Mouse (Mus musculus): ENCODE data around the gene Gucy1b1. TPM values are rescaled to one million over a fixed set of nuclear protein-coding genes. Genes with fewer than 3 reads are reported as not detected.
A peak's percentile ranks its signal among the peaks of the same experiment; 100 is the strongest.

Gucy1b1 gene
- polyA plus RNA-seq, 1 experiment from 2014 or later, result 50.8 TPM

DNA sequence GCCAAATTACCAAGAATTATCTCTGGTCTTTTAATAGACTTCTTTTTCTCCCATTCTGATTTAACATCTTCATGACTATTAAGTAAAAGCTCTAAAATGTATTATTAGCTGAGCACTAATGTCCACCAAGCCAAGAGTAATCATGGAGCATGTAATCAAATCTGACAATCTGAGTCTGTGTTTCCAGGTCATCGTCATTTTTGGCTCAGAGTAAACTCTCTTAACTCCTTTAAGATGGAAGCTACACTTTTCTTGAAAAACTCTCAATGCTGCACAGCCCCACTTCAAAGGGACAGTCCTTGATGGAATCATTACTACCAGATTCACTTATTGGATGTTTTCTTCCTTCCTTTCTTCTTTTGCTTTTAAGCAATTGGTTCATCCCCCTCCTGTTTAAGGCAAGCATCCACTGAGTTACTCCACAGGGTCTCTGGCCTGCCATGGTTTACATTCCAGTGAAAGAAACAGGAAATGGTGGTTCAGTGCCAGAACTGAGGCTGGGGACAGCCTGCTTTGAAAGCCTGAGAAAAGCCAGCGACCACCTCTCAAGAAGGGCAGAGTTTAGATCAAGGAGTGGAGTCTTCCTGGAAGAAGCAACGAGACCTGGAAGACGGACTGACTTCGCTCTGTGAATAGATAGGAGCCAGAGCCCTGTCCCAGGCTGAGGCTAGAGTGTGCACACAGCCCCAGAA lies 20.1 kb downstream of the Gucy1b1 start:
- H3K27me3 ChIP-seq (replicated peaks), result no peaks in the 10 kb centered on the region
- H3K4me2 ChIP-seq, result no peak overlapping the region
- H3K36me3 ChIP-seq, result no peaks in the 10 kb centered on the region
- H3K9me3 ChIP-seq, result no peaks in the 10 kb centered on the region
- ATAC-seq (ENCODE audit: insufficient read depth, low FRiP score, low read depth), result peak; percentile 39; the same call in 1 of the 2 replicates
- no peak overlapping the region for H3K9ac ChIP-seq
- H3K27ac ChIP-seq, result peak overlapping the region; percentile 78
- 29% methylated on average over 5 of the region's 5 CpGs for WGBS
- H3K4me3 ChIP-seq (replicated peaks), result no peak overlapping the region
- peaks cover 23% of the 10 kb centered on the region; the same call in 1 of the 2 replicates for H3K4me1 ChIP-seq

- no peak overlapping the region for H3K4me3 ChIP-seq (replicated peaks)
- H3K9me3 ChIP-seq, result no peaks in the 10 kb centered on the region
- H3K36me3 ChIP-seq, result no peaks in the 10 kb centered on the region
- no peaks in the 10 kb centered on the region for H3K27me3 ChIP-seq (replicated peaks)
- peak overlapping the region; percentile 80 for H3K27ac ChIP-seq
- WGBS, result 50% methylated on average over 2 of the region's 2 CpGs
- ATAC-seq (ENCODE audit: insufficient read depth, low FRiP score, low read depth), result no peak
- H3K4me2 ChIP-seq, result no peak overlapping the region
- peaks cover 27% of the 10 kb centered on the region; the same call in 1 of the 2 replicates for H3K4me1 ChIP-seq
- H3K9ac ChIP-seq, result no peak overlapping the region
These were observed 22.5 kb downstream of the Gucy1b1 start for GRCm38 (mm10) chr3:82052029-82052428.

GRCm38 (mm10) chr3:82051468-82051867 lies 23.0 kb downstream of the Gucy1b1 start:
- Histone ChIP-seq H3K36me3 (0 out of 2 replicates have a peak, but pooled peaks cover under 1% of the 10 kb centered on the region), H3K27me3 (replicated peaks) (no peaks in the 10 kb centered on the region), H3K4me3 (replicated peaks) (no peak overlapping the region), H3K4me2 (no peak overlapping the region), H3K4me1 (peaks cover 30% of the 10 kb centered on the region; the same call in 1 of the 2 replicates), H3K9ac (no peak overlapping the region), H3K9me3 (no peaks in the 10 kb centered on the region), H3K27ac (peak overlapping the region; percentile 80; the same call in 1 of the 2 replicates)
- ATAC-seq (ENCODE audit: insufficient read depth, low FRiP score, low read depth), result no peak

- H3K36me3 ChIP-seq, result 0 out of 2 replicates have a peak, but pooled peaks cover 2% of the 10 kb centered on the region
- no peaks in the 10 kb centered on the region for H3K27me3 ChIP-seq (replicated peaks)
- peaks cover 19% of the 10 kb centered on the region; the same call in 1 of the 2 replicates for H3K4me1 ChIP-seq
- peak overlapping the region; percentile 57 for H3K27ac ChIP-seq
- no peak overlapping the region for H3K4me2 ChIP-seq
- no peak overlapping the region for H3K4me3 ChIP-seq (replicated peaks)
- H3K9ac ChIP-seq, result no peak overlapping the region
- H3K9me3 ChIP-seq, result no peaks in the 10 kb centered on the region
- WGBS, result 40% methylated on average over 7 of the region's 7 CpGs
- no peak for ATAC-seq (ENCODE audit: insufficient read depth, low FRiP score, low read depth)
These were observed 25.8 kb downstream of the Gucy1b1 start for GRCm38 (mm10) chr3:82048681-82049080.

DNA sequence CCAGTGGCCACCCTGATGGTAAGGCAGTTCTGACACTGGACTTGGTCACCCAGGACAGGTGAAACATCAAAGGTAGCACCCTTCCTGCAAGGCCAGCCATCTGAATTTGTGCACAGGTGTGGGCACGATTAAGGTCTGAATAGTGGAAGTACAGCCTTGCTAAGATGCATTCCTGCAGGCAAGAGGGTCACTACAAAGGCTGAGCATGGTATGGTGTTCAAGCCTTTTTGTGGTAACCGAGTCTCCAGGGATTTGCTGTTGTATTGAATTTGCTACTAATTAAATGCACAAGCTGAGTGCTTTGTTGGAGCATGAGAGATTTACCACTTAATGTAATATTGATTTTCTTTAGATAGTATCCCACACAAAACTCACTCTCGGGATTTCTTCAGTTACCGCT lies 26.4 kb downstream of the Gucy1b1 start:
- Histone ChIP-seq H3K27me3 (replicated peaks) (no peaks in the 10 kb centered on the region), H3K9ac (no peak overlapping the region), H3K27ac (peak overlapping the region; percentile 57; the same call in 1 of the 2 replicates), H3K4me3 (replicated peaks) (no peak overlapping the region), H3K4me2 (no peak overlapping the region), H3K4me1 (peaks cover 19% of the 10 kb centered on the region; the same call in 1 of the 2 replicates), H3K36me3 (0 out of 2 replicates have a peak, but pooled peaks cover 2% of the 10 kb centered on the region), H3K9me3 (no peaks in the 10 kb centered on the region)
- WGBS, result 74% methylated on average over 4 of the region's 4 CpGs
- ATAC-seq (ENCODE audit: insufficient read depth, low FRiP score, low read depth), result no peak

DNA sequence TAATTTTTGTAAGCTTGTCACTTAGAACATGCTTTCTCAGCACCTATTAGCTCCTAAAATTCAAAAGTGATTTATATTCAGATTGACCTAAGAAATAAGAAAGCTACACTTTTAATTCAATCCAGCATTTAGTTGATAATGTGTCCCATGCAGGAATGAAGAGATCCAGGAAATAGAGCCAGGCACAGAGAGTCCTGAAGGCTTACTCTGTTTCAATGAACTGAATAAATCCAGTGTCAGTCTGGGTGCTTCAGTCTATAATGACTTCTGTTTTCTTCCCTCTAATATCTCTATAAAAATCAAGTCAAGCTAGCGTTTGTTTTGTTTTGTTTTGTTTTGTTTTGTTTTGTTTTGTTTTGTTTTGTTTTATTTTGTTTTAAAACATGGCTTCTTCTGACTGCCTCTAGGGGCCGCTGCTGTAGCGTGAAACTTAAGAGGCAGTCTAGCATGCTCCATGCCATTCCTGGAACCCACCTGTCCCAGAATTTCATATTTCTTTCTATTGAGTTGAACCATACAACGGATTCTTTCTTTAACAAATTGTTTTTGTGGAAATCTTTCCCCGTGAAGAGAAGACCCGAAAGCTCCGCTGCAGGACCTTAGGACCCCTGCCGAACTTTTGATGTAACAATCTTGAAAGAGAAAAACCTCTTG lies 27.3 kb downstream of the Gucy1b1 start:
- H3K9ac ChIP-seq, result no peak overlapping the region
- H3K4me3 ChIP-seq (replicated peaks), result no peak overlapping the region
- H3K36me3 ChIP-seq, result 0 out of 2 replicates have a peak, but pooled peaks cover 2% of the 10 kb centered on the region
- peaks cover 16% of the 10 kb centered on the region; the same call in 1 of the 2 replicates for H3K4me1 ChIP-seq
- no peak for ATAC-seq (ENCODE audit: insufficient read depth, low FRiP score, low read depth)
- no peak overlapping the region for H3K4me2 ChIP-seq
- WGBS, result 29% methylated on average over 8 of the region's 8 CpGs
- H3K27me3 ChIP-seq (replicated peaks), result no peaks in the 10 kb centered on the region
- no peaks in the 10 kb centered on the region for H3K9me3 ChIP-seq
- H3K27ac ChIP-seq, result no peak overlapping the region

GRCm38 (mm10) chr3:82046087-82046486 lies 28.4 kb downstream of the Gucy1b1 start:
- no peaks in the 10 kb centered on the region for H3K27me3 ChIP-seq (replicated peaks)
- no peak for ATAC-seq (ENCODE audit: insufficient read depth, low FRiP score, low read depth)
- H3K36me3 ChIP-seq, result 0 out of 2 replicates have a peak, but pooled peaks cover 2% of the 10 kb centered on the region
- H3K27ac ChIP-seq, result no peak overlapping the region
- H3K4me3 ChIP-seq (replicated peaks), result no peak overlapping the region
- H3K9me3 ChIP-seq, result no peaks in the 10 kb centered on the region
- 0 out of 2 replicates have a peak, but pooled peaks cover 7% of the 10 kb centered on the region for H3K4me1 ChIP-seq
- no peak overlapping the region for H3K4me2 ChIP-seq
- no peak overlapping the region for H3K9ac ChIP-seq
- 79% methylated on average over 8 of the region's 8 CpGs for WGBS

DNA sequence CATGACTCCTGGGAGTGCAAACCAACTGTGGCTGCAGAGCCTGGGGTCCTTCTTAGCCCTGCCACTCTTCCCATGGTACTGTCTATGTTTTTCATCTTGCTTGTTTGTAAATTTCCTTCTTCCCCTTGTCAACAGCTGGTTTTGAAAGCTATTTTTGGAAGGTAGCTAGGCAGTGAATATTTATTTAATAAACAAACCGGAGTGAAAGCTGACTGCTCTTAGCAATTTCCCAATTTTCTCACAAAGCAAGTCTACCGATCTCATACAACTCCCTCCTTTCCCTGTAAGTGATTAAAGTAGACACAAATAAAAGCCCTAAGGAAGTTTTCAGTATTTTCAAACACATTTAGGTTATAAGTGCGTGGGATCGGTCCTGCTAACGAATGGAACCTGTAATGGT lies 29.6 kb downstream of the Gucy1b1 start:
- ATAC-seq (ENCODE audit: insufficient read depth, low FRiP score, low read depth), result no peak

DNA sequence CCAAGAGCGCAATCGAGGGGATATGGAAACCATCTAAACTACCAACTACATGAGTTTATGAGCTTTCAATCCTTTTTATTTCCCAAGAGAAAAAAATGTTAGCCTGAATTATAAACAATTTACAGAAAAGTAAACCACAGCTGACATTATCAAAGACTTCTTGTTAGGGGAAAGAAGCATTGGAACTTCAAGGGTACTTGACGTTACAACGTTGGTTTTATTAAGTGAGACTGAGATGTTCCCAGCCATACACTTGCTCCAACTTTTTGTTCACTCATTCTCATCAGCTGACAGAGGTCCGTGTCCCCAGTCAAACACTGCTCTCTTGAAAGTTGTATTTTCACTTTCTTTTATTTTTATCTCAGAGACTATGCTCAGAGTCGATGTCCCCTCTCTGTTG lies 30.8 kb downstream of the Gucy1b1 start:
- no peaks in the 10 kb centered on the region for H3K27me3 ChIP-seq (replicated peaks)
- no peak overlapping the region for H3K27ac ChIP-seq
- H3K36me3 ChIP-seq, result 0 out of 2 replicates have a peak, but pooled peaks cover 2% of the 10 kb centered on the region
- WGBS, result 61% methylated on average over 6 of the region's 6 CpGs
- H3K9me3 ChIP-seq, result no peaks in the 10 kb centered on the region
- H3K4me1 ChIP-seq, result 0 out of 2 replicates have a peak, but pooled peaks cover 4% of the 10 kb centered on the region
- H3K4me3 ChIP-seq (replicated peaks), result no peak overlapping the region
- no peak for ATAC-seq (ENCODE audit: insufficient read depth, low FRiP score, low read depth)
- no peak overlapping the region for H3K9ac ChIP-seq
- H3K4me2 ChIP-seq, result no peak overlapping the region

More for the DNA sequence above, 29.6 kb downstream of the Gucy1b1 start:
- Histone ChIP-seq H3K9ac (no peak overlapping the region), H3K27me3 (replicated peaks) (no peaks in the 10 kb centered on the region), H3K36me3 (0 out of 2 replicates have a peak, but pooled peaks cover 2% of the 10 kb centered on the region), H3K27ac (no peak overlapping the region), H3K4me3 (replicated peaks) (no peak overlapping the region), H3K4me1 (0 out of 2 replicates have a peak, but pooled peaks cover 7% of the 10 kb centered on the region), H3K9me3 (no peaks in the 10 kb centered on the region), H3K4me2 (no peak overlapping the region)
- 78% methylated on average over 5 of the region's 5 CpGs for WGBS

DNA sequence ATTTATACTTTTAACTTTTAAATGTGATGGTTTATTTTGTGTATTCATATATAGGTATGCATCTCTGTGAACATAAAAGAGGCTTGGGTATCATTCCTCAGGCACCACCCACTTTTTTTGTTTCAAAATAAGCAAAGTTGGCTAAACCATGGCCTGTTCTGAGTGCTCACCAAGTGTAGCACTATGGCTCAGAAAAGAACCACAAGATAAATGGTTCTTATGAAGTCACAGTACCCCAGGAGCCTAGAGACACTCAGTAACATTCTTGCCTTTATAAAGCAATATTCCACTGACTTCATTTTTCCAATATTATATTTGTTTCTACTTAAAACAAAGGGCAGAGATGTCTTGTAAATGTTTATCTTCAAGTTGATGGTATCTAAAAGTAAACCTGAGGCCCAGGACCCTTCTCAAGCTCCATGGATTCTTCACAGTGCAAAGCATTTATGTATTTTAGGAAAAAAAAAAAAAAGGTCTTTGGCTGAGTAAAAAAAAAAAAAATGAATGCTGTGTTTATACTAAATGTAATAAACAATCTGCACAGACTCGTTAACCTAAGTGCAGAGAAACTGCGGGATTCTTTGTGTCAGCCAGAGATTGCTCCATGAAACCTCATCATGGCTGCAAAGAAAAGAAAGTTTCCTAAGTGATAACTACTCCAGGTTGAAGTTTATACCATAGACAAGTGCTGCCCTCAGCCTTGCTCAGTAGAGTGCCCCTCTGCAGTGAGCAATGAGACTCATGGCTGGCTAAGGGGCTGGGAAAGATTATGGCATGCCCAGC lies 38.0 kb downstream of the Gucy1b1 start:
- H3K36me3 ChIP-seq, result peaks cover 8% of the 10 kb centered on the region; the same call in 1 of the 2 replicates
- WGBS, result 30% methylated on average over 2 of the region's 2 CpGs
- no peak overlapping the region for H3K4me3 ChIP-seq (replicated peaks)
- no peaks in the 10 kb centered on the region for H3K4me1 ChIP-seq
- no peak overlapping the region for H3K4me2 ChIP-seq
- no peak overlapping the region for H3K9ac ChIP-seq
- ATAC-seq (ENCODE audit: insufficient read depth, low FRiP score, low read depth), result no peak
- H3K9me3 ChIP-seq, result no peaks in the 10 kb centered on the region
- H3K27me3 ChIP-seq (replicated peaks), result no peaks in the 10 kb centered on the region
- H3K27ac ChIP-seq, result 0 out of 2 replicates have a peak overlapping the region, but pooled peaks have one; percentile 12

DNA sequence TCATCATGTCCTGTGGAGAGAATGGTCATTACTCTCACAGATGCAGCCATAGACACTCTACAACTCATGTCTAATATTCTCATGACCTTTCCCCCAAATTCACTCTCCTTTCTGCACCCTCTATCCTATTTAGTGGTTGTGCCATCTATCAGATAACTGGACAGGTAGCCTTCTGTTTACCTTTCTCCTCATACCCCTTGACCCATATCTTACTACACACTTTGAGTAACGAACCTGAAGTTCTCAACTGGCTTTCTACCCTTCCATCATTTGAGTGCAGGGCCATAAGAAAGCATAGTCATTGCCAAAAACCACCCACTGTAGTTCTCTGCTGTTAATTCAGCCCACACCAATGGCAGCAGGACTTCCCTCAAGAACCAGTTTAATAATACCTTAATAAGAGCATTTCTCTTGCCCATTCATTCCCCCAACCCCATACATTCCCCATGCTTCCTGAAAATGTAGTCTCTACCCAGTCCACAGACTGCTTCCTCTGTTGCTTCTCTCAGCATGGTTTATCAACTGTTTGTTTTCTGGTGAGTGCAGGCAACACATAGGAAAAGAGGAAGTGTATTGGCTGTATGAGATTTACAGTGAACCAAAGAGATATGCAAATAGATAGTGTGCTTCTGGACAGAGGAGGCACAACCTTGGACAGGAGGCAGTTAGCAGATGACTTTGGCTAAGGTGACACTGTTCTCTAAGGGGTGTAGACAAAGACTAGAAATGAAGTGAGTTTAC lies 44.3 kb downstream of the Gucy1b1 start:
- WGBS, result 61% methylated on average over 1 of the region's 1 CpGs
- Histone ChIP-seq H3K4me3 (replicated peaks) (no peak overlapping the region), H3K27me3 (replicated peaks) (no peaks in the 10 kb centered on the region), H3K4me2 (no peak overlapping the region), H3K9me3 (no peaks in the 10 kb centered on the region), H3K36me3 (peaks cover 8% of the 10 kb centered on the region; the same call in 1 of the 2 replicates), H3K27ac (no peak overlapping the region), H3K4me1 (no peaks in the 10 kb centered on the region), H3K9ac (no peak overlapping the region)
- no peak for ATAC-seq (ENCODE audit: insufficient read depth, low FRiP score, low read depth)

Data from stomach, embryonic 15.5 days (tissue).